Mouse (Mus musculus) stomach, postnatal 0 days (tissue): ENCODE measurements at regions not wholly inside any gene's neighbourhood (a gene's known extent, or its start where the extent isn't known, plus 50 kb on each side); places are given as distances from the start of the nearest gene placed in this dataset.

ENCODE experiments used
- CTCF ChIP-seq: IDR thresholded peaks from 2 replicates; pipeline ENCODE4 v1.5.1; 2016; ENCODE audit warnings: antibody characterized with exemption, low read depth, mild to moderate bottlenecking, moderate library complexity
- EP300 ChIP-seq: optimal IDR thresholded peaks from 2 replicates; pipeline ENCODE3; 2016; ENCODE audit warnings: antibody characterized with exemption

DNA sequence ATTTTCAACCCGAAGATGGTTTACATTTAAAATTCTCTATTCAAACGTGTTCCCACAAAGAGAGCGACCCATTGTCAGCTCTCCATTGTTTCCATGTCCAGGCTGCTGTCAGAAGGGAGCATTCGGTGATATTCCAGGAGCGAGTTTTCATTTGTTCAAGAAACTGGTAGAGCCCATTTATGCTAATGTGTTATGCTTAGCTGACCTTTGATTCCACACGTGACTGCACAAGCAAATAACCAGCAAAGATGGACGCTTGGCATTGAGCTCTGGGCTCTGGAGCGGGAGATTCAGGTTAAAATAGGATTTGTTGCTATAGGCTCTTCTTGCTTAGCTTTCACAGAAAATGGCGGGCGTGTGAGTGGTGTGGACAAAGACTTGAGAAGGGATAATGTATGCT, 105.3 kb upstream of the Prickle1 start:
- TF ChIP-seq CTCF = no peak
- TF ChIP-seq EP300 = no peak
